Mouse (Mus musculus): ENCODE data around the gene Zfp800. TPM values are rescaled to one million over a fixed set of nuclear protein-coding genes. Genes with fewer than 3 reads are reported as not detected.
A peak's percentile ranks its signal among the peaks of the same experiment; 100 is the strongest.

The Zfp800 gene
- total RNA-seq, 2 experiments from 2014 or later = 11.4 to 13.5 TPM

DNA sequence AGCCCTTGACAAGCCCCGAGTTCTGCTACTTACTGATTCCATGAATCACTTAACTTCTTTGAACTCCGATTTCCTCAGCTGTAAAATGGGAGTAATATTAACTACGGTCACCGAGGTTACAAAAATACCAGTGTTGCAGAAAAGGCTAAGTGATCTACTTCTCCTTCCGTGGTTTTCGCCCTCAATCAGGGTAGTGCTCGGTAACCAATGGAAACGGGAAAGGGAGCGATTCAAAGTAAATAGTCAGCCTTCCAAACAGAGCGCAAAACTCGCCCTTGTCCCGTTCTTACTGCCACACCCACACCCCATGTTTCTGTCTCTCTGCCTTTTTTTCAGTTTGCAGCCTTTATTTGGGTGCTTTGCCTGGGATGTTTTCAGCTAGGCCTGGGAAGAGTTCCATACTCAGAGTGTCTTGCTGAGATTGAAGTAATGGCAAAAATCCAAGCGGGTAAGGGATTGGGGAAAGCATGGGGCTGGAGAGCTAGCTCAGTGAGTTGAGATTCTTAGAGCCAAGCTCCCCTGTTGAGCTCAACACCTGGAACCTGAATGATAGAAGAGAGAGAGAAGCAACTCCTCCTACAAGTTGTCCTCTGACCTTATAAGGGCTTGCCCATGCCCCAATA, 78.0 kb downstream of the Zfp800 start:
- DNase-seq = no peak
- intact Hi-C loops (cut with DNase I) = no loop called here

DNA sequence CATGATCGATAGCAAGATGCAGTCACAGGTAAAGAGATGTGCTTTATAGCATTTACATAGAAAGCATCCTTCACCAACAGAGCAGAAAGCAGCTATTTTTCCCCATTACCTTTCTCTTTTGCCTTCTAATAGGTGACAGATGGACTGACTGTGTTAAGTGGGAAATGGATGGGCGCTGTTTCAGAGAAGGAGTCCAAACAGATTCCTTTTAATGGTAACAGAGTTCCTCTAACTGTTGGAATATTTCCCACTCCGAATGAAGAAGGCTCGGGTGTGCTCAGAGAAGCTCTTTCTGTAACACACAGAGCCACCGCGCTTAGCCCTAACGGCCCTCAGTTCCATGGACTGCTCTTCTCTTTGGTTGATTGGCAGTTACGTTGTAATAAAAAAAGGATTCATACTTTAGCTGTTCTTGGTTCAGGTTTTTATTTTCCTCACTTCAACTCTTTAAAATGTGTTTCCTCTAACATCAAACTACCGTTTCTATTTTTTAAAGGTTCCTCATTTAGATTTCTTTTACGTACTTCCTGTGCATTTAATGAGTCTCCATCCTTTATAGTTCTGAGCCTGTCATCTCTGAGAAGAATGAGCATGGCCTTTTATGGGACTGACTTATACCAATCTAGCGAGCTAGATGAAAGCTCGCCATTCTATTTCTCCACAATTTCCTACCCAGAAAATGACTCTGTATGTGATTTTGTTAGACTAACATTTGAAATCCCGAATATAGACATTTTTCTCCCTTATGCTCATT, 78.8 kb downstream of the Zfp800 start:
- intact Hi-C loops (cut with DNase I) = no loop called here

DNA sequence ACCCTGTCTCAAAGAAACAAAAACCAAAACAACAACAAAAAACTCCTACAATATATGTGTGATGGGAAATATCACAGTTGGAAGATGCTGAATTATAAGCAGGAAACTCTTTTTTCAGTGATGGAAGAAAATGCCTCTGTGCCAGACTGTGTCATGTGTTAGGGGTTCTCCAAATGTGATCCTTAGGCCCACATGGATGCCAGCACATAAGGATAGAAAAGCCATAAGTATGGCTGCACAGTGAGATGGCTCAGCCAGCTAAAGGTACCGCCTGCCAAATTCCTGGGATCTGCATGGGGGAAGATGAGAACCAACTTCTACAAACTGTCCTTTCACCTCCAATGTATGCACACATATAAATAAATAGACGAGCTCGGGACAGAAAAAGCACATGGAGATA, 82.6 kb downstream of the Zfp800 start:
- intact Hi-C loops (cut with DNase I) = no loop called here
- no peak for DNase-seq

More for the DNA sequence above, 78.8 kb downstream of the Zfp800 start:
- no peak for DNase-seq

DNA sequence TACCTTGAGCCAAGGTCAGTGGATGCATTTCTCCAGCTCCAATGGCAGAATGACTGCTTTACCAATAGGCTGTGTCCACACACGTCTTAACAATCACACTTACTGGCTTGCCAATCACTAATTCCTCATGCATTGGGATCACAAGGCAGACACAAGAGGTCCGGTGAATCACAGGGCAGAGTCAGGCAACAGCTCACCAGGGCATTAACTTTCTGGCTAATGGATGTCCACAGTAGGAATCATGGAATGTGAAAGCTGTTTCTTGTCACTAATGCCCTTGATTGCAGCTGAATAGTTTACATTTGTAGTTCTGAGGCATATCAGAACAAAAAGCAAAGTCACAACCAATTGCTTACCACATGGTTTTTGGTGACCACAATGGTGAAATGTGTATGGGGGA, 85.7 kb downstream of the Zfp800 start:
- no peak for DNase-seq
- intact Hi-C loops (cut with DNase I) = no loop called here

DNA sequence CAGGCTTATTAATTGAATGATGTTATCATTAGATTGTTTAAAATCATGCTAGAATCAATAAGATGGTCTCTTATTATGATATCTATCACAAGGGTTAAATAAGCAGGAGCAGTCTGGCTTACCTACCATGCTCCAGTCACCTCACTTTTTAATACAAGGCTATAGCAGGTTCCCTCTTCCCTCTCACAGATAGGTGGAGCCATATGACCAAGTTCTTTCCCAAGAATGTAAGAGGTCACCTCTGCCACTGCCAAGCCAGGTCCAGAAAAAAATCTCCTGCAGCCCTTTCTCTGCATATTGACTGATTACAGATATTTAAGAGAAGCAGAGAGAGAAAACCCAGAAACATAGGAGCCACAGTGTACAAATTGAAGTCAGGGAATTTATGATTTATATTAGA, 88.1 kb downstream of the Zfp800 start:
- DNase-seq = peak in 1 of 2 experiments; percentile 14
- intact Hi-C loops (cut with DNase I) = loop anchor here (2.0 kb wide), 1 partner anchor 151 kb away; no protein-coding TSS in a partner anchor

DNA sequence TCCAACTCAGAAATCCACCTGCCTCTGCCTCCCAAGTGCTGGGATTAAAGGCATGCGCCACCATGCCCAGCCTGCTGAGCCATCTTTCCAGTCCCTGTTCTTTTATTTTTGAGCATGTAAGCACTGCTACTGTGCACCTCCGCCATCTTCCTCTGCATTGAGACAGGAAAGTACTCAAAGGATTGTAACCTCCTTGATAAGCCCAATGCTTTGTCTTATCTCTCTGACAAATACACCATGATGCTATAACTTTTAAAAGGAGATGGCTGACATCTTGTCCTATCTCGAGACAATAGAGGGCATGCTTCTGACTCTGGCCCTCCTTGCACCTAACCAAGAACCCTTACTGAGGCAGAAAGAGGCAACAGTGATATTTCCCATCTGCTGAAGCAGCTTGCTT, 88.9 kb downstream of the Zfp800 start:
- intact Hi-C loops (cut with DNase I) = loop anchor here (2.0 kb wide), 1 partner anchor 152 kb away; no protein-coding TSS in a partner anchor
- DNase-seq = no peak

DNA sequence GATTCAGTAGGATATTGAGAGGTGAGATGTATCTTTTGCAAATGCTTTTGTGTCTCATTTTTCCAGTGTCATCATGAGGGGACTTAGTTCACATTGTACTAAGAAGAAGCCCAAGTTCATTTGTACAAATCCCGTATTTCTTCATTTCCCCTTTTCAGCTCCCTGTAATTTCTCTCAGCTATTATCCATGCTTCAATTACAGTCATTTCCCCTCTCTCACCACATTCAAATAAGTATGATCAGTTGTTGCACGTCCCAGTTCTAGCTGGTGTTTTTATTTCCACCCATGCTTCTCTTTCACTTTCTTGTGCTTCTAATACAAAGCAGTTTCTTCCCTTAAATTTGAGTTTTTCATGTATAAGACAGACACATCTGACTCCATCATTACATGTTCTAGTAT, 91.1 kb downstream of the Zfp800 start:
- intact Hi-C loops (cut with DNase I) = no loop called here
- no peak for DNase-seq

DNA sequence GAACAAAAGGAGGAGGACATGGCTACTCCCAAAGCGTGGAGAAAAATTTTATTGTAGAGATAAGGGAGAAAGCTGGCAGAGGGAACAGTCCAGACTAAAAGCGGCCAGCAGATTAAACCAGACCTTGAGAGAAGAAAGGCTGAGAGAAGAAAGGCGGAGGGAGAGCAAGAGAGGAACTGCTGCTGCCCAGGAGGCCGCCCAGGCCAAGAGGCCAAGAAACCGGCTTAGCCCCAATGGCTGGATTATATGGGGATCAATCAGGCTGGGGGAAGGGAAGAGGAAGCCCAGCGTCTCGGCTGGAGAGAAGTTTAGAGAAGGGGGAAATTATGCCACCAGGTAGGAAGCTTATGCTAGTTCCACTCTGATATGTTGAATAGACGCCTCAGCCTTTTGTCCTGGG, 101.5 kb downstream of the Zfp800 start:
- intact Hi-C loops (cut with DNase I) = no loop called here

DNA sequence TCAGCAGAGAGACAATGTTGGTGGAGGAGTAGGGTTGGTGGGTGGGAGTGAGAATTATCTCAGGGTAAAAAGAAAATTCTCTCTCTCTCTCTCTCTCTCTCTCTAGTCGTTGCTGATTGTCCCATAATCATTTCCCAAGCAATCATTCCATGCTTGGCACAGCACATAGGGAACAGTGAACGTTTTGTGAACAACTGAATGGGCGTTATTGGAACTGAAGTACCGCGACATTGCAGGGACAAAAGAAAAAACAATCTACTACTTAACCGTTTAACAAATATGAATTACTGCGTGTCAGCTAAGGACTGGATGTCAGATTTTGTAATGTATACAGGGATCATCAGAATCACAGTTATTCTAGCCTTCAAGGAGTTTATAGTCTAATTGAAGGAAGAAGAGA, 102.2 kb downstream of the Zfp800 start:
- intact Hi-C loops (cut with DNase I) = no loop called here
- DNase-seq = no peak

More for the DNA sequence above, 101.5 kb downstream of the Zfp800 start:
- no peak for DNase-seq

DNA sequence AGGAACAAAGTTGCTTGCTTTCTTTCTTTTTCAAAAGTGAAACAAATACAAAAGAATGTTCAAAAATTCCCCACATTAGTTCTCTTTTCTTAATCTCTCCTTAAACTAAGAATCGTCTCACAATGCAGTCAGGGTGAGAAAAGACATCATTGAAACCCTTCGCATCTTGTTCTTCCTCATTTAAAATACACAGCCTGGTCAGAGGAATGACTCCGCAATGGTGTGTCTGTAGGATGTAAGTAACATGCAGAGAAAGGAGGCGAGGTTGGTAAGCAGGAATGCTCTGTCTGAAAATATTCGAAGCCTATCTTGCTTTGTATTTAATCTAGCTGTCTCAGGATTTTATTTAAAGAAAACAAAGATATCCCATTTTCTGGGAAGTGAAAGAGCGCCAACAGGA, 105.0 kb downstream of the Zfp800 start:
- DNase-seq = no peak
- intact Hi-C loops (cut with DNase I) = no loop called here

DNA sequence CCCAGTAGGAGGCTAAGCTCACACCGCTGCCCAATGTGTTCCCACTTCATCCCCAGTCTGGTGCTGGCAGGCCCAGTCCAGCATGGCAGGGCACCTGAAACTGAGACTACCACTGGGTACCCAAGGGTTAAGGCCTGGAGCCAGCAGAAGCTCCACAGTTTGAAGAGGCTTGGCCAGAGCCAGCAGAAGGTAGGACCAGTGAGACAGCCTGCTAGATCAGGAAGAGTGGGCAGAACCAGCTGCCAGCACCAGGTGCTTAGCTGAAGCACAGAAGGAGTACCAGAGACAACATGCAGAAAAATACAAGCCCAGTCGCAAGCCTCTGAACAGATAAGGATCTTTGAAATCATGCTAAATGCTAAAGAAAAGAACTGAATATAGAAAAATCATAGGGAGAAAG, 117.9 kb downstream of the Zfp800 start:
- DNase-seq = no peak
- intact Hi-C loops (cut with DNase I) = no loop called here

DNA sequence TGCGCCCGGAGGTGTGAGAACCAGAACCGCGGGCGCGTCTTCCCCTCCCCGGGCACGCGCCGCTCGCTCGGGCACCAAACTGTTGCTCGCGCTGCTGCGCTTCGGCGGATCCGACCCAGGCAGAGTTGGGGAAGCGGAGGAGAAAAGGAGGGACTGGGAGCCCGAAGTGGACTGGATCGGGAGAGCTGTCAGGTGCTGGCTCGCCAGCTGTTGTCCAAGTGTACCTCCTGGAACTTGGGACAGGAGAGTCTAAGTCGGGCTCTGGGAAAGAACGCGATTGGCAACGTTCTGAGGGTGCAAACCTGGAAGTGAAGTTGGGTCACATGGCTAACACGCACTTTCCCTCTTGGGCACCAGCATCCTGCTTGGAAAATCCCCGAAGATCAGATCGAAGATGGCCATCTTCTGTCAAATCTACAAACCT, 135.6 kb downstream of the Zfp800 start:
- DNase-seq = no peak

DNA sequence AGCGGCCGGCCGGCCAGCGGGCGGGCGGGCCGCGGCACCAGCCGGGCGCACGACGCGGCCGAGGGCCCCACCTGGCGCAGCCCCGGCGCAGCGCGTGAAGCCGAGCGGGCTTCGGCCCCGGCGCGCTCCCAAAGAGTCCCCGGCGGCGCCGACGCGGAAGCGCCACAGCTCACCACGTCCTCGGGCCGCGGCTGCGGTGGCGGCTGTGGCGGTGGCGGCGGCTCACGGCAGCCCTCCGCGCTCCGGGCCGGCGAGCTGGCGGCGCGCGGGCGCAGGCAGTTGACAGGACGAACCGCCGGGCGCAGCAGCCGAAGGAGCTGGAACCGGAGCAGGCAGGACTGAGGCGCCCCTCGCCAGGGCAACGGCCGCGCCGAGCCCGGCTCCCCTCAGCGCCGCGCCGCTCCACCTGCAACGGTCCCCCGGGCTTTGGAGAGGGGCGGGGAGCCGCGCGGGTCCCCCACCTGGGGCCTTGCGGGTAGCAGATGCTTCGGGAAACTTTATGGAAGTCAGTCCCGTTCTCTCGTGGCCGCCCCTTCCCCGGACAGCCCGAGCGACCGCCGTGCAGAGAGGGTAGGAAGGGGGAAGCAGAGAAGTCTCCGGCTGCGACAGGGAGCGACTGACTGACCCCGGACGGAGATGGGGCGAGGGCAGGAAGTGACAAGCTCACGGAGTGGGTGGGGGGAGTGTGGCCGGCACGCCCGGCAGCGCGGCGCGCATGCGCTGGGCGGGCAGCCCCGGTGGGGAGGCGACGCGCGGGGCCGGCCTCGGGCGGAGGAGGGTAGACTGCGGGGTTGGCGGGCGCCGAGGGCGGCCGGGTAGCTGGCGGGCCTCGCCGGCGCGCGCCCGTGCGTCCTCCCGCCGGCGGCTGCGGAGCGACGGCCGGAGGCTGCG, 136.3 kb downstream of the Zfp800 start:
- intact Hi-C loops (cut with DNase I) = loop anchor here (5.0 kb wide), 4 partner anchors 146 to 216 kb away; partner anchors contain the start of genes Arf5 and Snd1
- DNase-seq = peak; percentile 91 to 94

More for the DNA sequence above, 135.6 kb downstream of the Zfp800 start:
- intact Hi-C loops (cut with DNase I) = loop anchor here (5.0 kb wide), 4 partner anchors 145 to 215 kb away; partner anchors contain the start of genes Arf5 and Snd1

DNA sequence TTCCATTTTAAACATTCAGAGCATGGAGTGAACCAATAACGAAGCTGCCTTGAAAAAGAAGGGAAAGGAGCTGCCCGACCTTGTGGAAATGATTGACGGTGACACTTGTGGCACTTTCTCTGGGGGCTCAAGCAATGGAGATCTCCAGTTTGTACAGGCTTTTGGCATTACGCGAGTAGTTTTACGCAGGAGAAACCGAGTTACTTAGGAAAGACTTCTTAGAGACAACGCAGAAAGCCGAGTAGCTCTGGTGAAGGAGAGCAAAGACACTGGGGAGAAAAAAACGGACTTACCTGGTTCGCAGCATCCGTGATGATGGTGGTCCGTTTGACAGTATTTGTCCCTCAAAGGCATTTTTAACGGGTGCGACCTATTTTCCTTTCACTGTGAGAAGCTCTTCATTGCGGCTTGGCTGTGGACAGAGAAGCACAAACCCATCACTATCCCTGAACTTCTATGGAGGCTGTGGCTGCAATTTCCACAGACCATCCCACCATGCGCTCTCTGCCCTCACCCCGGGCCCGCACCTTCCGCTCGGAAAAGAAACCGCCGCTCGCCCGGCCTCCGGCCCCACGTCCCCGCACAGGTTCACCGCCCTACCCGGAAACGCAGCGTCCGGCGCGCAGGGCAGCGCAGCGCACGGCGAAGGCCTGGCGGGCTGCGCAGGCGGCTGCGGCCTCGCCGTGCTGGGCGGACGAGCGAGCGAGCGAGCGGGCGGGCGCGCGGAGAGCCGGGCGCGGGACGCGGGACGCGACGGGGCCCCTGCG, 137.2 kb downstream of the Zfp800 start:
- intact Hi-C loops (cut with DNase I) = loop anchor here (5.0 kb wide), 4 partner anchors 147 to 217 kb away; partner anchors contain the start of genes Arf5 and Snd1
- DNase-seq = peak; percentile 43 to 44

DNA sequence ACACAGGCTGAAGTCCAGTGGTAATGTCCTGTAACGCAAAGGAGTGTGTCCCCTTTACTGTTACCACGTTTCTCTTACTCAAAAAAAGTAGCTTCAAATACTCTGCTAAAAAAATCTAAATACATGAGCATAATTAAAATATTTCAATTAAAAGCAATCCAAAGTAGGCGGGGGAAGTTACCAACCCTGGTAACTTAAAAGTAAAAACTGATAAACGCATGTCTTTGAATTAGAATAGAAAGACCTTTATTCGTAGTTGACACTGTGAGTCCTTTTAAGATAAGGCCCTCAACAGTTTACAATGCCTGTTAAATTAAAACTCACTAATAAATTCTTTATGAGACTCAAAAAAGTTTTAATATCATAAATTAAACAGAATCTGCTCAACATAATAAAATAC, 138.1 kb downstream of the Zfp800 start:
- no peak for DNase-seq
- intact Hi-C loops (cut with DNase I) = loop anchor here (5.0 kb wide), 4 partner anchors 148 to 218 kb away; partner anchors contain the start of genes Arf5 and Snd1

DNA sequence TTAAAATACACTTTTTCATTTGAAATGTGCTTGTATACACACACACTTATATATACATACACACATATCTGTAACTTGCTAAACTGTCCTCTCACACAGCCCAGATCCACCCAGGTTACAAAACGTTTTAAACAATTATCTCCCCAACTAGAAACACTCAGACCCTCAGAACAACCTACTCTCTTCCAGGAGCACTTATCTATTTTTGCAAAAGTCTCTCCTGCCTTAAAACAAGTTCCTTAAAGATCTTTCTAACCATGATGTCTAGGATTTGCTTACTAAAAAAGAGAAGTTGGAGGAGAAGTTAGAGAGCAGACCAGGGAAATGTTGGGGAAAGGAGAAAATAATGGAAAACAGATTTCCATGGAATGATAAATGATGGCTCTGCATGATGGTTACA, 139.4 kb downstream of the Zfp800 start:
- no peak for DNase-seq
- intact Hi-C loops (cut with DNase I) = no loop called here

DNA sequence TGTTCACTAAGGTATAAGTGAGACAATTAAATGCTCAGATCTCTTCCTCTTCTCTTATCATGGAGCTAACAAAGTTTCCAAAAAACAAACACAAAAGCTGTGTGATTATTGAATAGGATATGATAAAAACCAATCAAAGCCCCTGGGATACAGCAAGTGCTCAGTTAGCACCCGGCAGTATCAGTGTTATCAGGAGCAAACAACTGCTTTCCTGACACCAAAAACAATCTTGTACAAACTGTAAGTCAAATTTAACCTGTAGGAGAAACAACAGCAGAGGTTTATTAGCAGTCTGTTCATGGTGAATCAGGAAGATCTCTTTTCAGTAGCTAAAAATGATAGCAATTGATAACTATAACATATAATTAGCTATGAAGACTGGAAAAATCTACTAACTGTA, 140.0 kb downstream of the Zfp800 start:
- intact Hi-C loops (cut with DNase I) = no loop called here
- no peak for DNase-seq

DNA sequence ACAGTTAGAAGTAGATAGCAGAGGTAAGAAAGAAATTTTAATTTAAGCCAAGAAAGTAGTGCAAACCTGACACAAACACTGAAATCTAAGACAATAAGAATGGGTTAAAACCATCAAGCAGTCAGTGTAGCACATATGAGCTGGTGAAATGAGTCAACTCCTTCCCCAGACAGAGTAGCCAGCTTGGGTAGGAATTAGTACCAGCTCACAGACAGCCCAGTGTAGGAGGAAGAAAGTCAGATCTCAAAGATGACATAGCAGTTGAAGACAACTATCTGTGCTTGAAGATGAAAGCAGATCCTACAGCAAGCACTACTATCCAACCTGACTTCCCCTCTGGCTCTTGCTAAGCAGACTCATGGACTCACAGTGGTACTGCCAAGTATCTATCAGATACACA, 145.0 kb downstream of the Zfp800 start:
- DNase-seq = no peak
- intact Hi-C loops (cut with DNase I) = no loop called here

DNA sequence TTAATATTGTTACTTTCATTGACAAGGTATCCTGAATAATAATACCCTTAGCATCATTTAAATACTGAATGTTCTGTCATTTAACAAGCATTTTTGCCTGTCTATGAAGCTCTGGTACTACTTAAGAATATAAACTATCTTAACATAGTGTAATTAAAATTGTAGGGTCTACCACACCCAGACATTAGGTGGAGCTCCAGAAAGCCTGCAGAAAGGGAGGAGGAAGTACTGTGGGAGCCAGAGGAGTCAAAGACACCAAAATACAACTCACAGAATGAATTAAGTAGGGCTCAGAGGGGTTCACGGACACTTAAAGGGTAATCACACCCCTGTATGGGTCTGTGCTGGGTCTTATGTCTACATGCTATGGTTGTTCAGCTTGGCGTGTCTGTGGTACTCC, 149.6 kb downstream of the Zfp800 start:
- intact Hi-C loops (cut with DNase I) = no loop called here
- DNase-seq = no peak
